Mouse (Mus musculus): ENCODE measurements around the gene Snx1.

GRCm38 (mm10) chr9:66142265-66142664, 15.9 kb upstream of the Snx1 start:
- no peak for TF ChIP-seq GABPA (IDR thresholded peaks at IDR 0.05; ENCODE audit: low read depth, low read length)
- TF ChIP-seq MAFK (IDR thresholded peaks at IDR 0.05; ENCODE audit: borderline replicate concordance, low read depth, low read length) = no peak
- no peak for TF ChIP-seq MXI1 (IDR thresholded peaks at IDR 0.05; ENCODE audit: low read depth, low read length)
- TF ChIP-seq TAL1 (IDR thresholded peaks at IDR 0.05; ENCODE audit: low read length) = no peak
- no peak for TF ChIP-seq POLR2AphosphoS5 (IDR thresholded peaks at IDR 0.05; ENCODE audit: borderline replicate concordance, low read depth, low read length)
- no peak for TF ChIP-seq ETS1 (IDR thresholded peaks at IDR 0.05; ENCODE audit: low read depth, low read length)
- no peak for TF ChIP-seq CTCF (IDR thresholded peaks at IDR 0.05 in 2 of 3, conservative IDR thresholded peaks at IDR 0.05 in 1 of 3; ENCODE audit: control insufficient read depth in 1 of 3, insufficient read depth in 1 of 3, low read depth in 2 of 3, low read length in 3 of 3, poor library complexity in 1 of 3, severe bottlenecking in 1 of 3)
- TF ChIP-seq HCFC1 (IDR thresholded peaks at IDR 0.05; ENCODE audit: low read depth, low read length) = no peak
- TF ChIP-seq EP300 (IDR thresholded peaks at IDR 0.05; ENCODE audit: low read depth in 1 of 2, low read length in 2 of 2) = no peak
- TF ChIP-seq ELF1 (IDR thresholded peaks at IDR 0.05; ENCODE audit: low read depth, low read length) = no peak
